Mouse (Mus musculus): ENCODE results near the gene Mucl3.

DNA sequence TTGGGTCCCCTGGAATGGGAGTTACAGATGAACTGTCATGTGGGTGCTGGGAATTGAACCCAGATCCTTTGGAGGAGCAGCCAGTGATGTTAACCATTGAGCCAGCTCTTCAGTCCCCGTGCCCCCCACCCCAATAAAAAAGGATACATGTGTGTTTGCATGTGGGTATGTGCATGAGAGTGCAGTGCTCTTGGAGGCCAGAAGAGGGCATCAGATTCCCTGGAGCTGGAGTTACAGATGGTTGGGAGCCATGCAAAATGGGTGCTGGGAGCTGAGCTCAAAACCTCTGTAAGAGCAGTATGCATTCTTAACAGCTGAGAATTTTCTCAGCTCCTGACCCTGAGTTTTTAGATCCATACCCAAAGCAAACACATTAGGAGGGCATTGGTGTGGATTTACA is 56.2 kb downstream of the Mucl3 start:
- TF ChIP-seq POLR2A (IDR thresholded peaks at IDR 0.05; ENCODE audit: control insufficient read depth, extremely low read depth, insufficient read depth, low read length, poor library complexity) (no peak), CTCF (IDR thresholded peaks at IDR 0.05; ENCODE audit: borderline replicate concordance, control insufficient read depth, extremely low read depth, insufficient read depth, low read length, poor library complexity) (no peak)

Measured in thymus, adult 2 months (tissue).